In genomic region chr12:70161057-70161456, GRCm38 (mm10) we compare ENCODE assay signal across 24 mouse cellular contexts. TPM values are rescaled to one million over a fixed set of nuclear protein-coding genes. Genes with fewer than 3 reads are reported as not detected.
"Had no signal": no experiment of that assay in that cellular context is flagged by ENCODE, and none has a peak within 500 bp of the region (broad histone marks: within the 10 kb centered on the region; RNA-seq: fewer than 3 reads in every experiment).

No protein-coding gene starts in this region.

- H3K4me2 ChIP-seq: intestine, embryonic 15.5 days; liver, embryonic 13.5 days; neural tube, embryonic 12.5 days; neural tube, embryonic 15.5 days had no signal

- H3K4me1 ChIP-seq: intestine, embryonic 15.5 days; liver, embryonic 13.5 days; midbrain, embryonic 10.5 days; neural tube, embryonic 12.5 days; neural tube, embryonic 15.5 days had no signal

- DNase-seq: kidney, adult 11 months; kidney, adult 9 months; kidney, postnatal 25 days; layer of hippocampus, postnatal 36 days; liver, embryonic 13.5 days; lung, postnatal 14 days; midbrain, embryonic 14.5 days; right cerebral cortex, adult 18-20 months; right cerebral cortex, postnatal 14 days; right cerebral cortex, postnatal 4 days; thymus, adult 2 months; thymus, postnatal 14 days; thymus, postnatal 4 days had no signal

- H3K27me3 ChIP-seq: intestine, embryonic 15.5 days; liver, embryonic 13.5 days; neural tube, embryonic 12.5 days; neural tube, embryonic 15.5 days had no signal

- ATAC-seq: intestine, embryonic 15.5 days had no signal

- H3K27ac ChIP-seq: intestine, embryonic 15.5 days; layer of hippocampus, adult 2 months; left cerebral cortex, adult 2 months; liver, embryonic 13.5 days; midbrain, embryonic 10.5 days; neural tube, embryonic 12.5 days; neural tube, embryonic 15.5 days; stomach, postnatal 0 days had no signal

- H3K36me3 ChIP-seq: intestine, embryonic 15.5 days; liver, embryonic 13.5 days; midbrain, embryonic 10.5 days; neural tube, embryonic 12.5 days; neural tube, embryonic 15.5 days had no signal

- H3K9ac ChIP-seq: intestine, embryonic 15.5 days; liver, embryonic 13.5 days; neural tube, embryonic 12.5 days; neural tube, embryonic 15.5 days had no signal

- H3K4me3 ChIP-seq: intestine, embryonic 15.5 days; layer of hippocampus, adult 2 months; left cerebral cortex, adult 2 months; liver, embryonic 13.5 days; megakaryocyte, embryonic 14.5 days; midbrain, embryonic 10.5 days; neural tube, embryonic 12.5 days; neural tube, embryonic 15.5 days had no signal

- H3K9me3 ChIP-seq: intestine, embryonic 15.5 days; liver, embryonic 13.5 days; megakaryocyte, embryonic 14.5 days; midbrain, embryonic 10.5 days; neural tube, embryonic 12.5 days; neural tube, embryonic 15.5 days had no signal

RNA-seq across cellular contexts. Expression of gene Abhd12b, which starts 7.1 kb away (rescaled TPM):
- polyA plus RNA-seq: large intestine, adult 2 months; liver, adult 2 months; liver, embryonic 13.5 days; liver, embryonic 16.5 days; midbrain, embryonic 10.5 days; neural tube, embryonic 12.5 days had no signal
